Mouse (Mus musculus) liver, embryonic 11.5 days (tissue): ENCODE measurements around the gene Rbm47. TPM values are rescaled to one million over a fixed set of nuclear protein-coding genes. Genes with fewer than 3 reads are reported as not detected.

Source experiments
- ATAC-seq: fragments of 200-750 bp; cut with Nextera tagmentation; replicated peaks from 2 replicates; pipeline ENCODE4 v1.8.0; 2017; ENCODE audit warnings: moderate number of reproducible peaks, mild to moderate bottlenecking, moderate TSS enrichment, moderate library complexity; ENCODE audit not compliant: low FRiP score
- DNase-seq: peaks from one replicate; pipeline ENCODE4 v3.0.0-alpha.2; 2017; ENCODE audit warnings: low spot score
- H3K27ac ChIP-seq: fragments of 300-500 bp; sonication (generic); 2 replicates; pipeline ENCODE4 v1.5.1; 2014; ENCODE audit warnings: mild to moderate bottlenecking, low read depth, low read length, control low read depth
- H3K27me3 ChIP-seq: fragments of 300-500 bp; sonication (generic); replicated peaks from 2 replicates; pipeline ENCODE4 v1.6.1; 2014; ENCODE audit warnings: low read length, mixed read lengths; ENCODE audit not compliant: control insufficient read depth, insufficient read depth
- H3K36me3 ChIP-seq: fragments of 300-500 bp; sonication (generic); 2 replicates; pipeline ENCODE4 v1.6.1; 2014; ENCODE audit warnings: mild to moderate bottlenecking, low read length, moderate library complexity, mixed read lengths; ENCODE audit not compliant: control insufficient read depth, insufficient read depth
- H3K4me1 ChIP-seq: fragments of 300-500 bp; sonication (generic); replicated peaks from 2 replicates; pipeline ENCODE4 v1.6.1; 2014; ENCODE audit warnings: low read length, mixed read lengths; ENCODE audit not compliant: control insufficient read depth, insufficient read depth
- H3K4me2 ChIP-seq: fragments of 300-500 bp; sonication (generic); 2 replicates; pipeline ENCODE4 v1.6.1; 2014; ENCODE audit warnings: mild to moderate bottlenecking, control low read depth, moderate library complexity
- H3K4me3 ChIP-seq: fragments of 300-500 bp; sonication (generic); 2 replicates; pipeline ENCODE4 v1.5.1; 2014; ENCODE audit warnings: low read depth, low read length, control low read depth
- H3K9ac ChIP-seq: fragments of 300-500 bp; sonication (generic); 2 replicates; pipeline ENCODE4 v1.6.1; 2014; ENCODE audit warnings: low read depth, low read length, control low read depth
- H3K9me3 ChIP-seq: fragments of 300-500 bp; sonication (generic); 2 replicates; pipeline ENCODE4 v1.6.1; 2016; ENCODE audit warnings: low read length, inconsistent platforms, mixed read lengths; ENCODE audit not compliant: control insufficient read depth
- WGBS: fragments of 180-500 bp; shearing (Covaris S2); extraction: QIAGEN DNeasy Blood & Tissue Kit; methylation state at CpG from one replicate; pipeline ENCODE4 v1.1.7; 2014; 5-methylcytosine and 5-hydroxymethylcytosine counted together
- polyA plus RNA-seq: library from polyadenylated mRNA; unstranded; fragments of >200 nt; fragmentation: Nextera tagmentation; extraction: Ambion mirVana; gene quantifications from 2 replicates; pipeline ENCODE4 v1.2.1, GENCODE M21; 2014

Gene Rbm47
- polyA plus RNA-seq, 1 experiment from 2014 or later, result 13.5 TPM

DNA sequence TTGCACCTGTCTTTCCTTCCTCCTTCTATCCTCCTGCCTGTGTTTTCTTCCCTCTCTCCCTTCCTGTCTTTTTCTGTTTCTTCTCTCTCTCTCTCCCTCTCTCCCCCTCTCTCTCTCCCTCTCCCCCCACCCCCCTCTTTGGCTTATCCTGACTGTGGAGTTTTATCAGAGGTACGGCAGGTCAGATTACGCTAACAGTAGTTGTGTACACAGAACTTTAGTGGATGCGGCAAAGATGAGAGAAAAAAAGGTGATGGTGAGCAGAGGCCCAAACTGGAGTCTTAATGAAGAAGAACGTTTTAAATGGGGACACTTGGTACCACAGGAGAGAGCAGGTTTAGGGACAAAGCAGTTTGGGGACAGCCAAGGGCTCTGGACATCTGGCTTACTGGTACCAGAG is 83.3 kb downstream of the Rbm47 start:
- H3K9ac ChIP-seq, result no peak overlapping the region
- no peaks in the 10 kb centered on the region for H3K9me3 ChIP-seq
- no peaks in the 10 kb centered on the region for H3K36me3 ChIP-seq
- H3K4me3 ChIP-seq, result no peak overlapping the region
- H3K27me3 ChIP-seq, result no peaks in the 10 kb centered on the region
- no peak for DNase-seq
- no peak overlapping the region for H3K4me2 ChIP-seq
- H3K4me1 ChIP-seq, result no peaks in the 10 kb centered on the region
- WGBS, result 49% methylated on average over 4 of the region's 4 CpGs
- no peak overlapping the region for H3K27ac ChIP-seq
- no peak for ATAC-seq

DNA sequence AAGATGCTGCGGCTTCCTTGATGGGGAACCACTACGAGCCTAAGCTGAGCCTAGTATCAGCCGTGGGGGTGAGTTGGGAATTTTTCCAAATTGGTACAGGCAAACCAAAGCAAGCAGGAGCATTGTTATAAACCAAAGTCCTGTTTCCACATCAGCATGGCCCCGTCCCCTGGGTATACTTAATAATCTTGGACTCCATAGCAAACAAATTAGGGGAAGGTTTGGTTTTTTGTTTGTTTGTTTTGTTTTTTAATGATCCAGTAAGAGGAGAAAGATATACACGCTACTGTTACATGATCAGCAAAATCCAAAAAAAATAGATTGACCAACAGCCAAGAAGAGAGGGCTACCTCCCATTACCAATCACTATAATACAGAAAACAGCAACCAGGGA is 84.0 kb downstream of the Rbm47 start:
- H3K4me2 ChIP-seq, result no peak overlapping the region
- H3K27ac ChIP-seq, result no peak overlapping the region
- H3K36me3 ChIP-seq, result no peaks in the 10 kb centered on the region
- WGBS, result 85% methylated on average over 5 of the region's 5 CpGs
- no peaks in the 10 kb centered on the region for H3K4me1 ChIP-seq
- ATAC-seq (no peak), DNase-seq (no peak)
- no peak overlapping the region for H3K4me3 ChIP-seq
- no peaks in the 10 kb centered on the region for H3K9me3 ChIP-seq
- no peak overlapping the region for H3K9ac ChIP-seq
- no peaks in the 10 kb centered on the region for H3K27me3 ChIP-seq

DNA sequence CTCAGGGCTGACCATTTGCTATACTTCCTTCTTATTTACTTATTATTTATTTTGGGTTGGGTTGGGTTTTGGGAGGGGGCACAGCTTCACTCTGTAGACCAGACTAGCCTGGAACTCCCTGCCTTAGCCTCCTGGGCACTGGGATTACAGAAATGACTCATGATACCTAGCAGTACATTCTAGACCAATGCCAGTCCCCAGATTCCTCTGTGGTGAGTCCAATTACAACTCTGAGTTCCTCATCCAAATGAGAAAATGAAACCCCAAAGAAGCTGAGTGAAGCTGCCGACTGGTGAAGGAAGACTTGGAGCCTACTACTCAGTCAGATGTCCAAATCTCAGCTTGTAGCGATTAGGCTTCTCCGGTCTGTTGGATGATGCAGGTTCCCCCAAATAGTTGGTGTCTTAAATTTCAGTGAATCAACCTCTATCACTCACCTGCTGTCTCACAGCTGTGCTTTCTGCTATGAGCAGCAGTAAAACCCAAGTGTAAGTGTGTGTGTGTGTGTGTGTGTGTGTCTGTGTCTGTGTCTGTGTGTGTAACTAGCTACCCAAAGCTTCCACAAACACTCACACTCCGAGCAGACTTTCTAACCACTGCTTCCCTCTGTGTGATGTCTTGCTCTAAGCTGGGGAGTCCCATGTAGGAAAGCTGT is 84.5 kb downstream of the Rbm47 start:
- DNase-seq (no peak), ATAC-seq (no peak)
- Histone ChIP-seq H3K9ac (no peak overlapping the region), H3K27me3 (no peaks in the 10 kb centered on the region), H3K4me1 (no peaks in the 10 kb centered on the region), H3K9me3 (no peaks in the 10 kb centered on the region), H3K4me2 (no peak overlapping the region), H3K4me3 (no peak overlapping the region), H3K36me3 (no peaks in the 10 kb centered on the region), H3K27ac (no peak overlapping the region)
- 84% methylated on average over 4 of the region's 4 CpGs for WGBS

DNA sequence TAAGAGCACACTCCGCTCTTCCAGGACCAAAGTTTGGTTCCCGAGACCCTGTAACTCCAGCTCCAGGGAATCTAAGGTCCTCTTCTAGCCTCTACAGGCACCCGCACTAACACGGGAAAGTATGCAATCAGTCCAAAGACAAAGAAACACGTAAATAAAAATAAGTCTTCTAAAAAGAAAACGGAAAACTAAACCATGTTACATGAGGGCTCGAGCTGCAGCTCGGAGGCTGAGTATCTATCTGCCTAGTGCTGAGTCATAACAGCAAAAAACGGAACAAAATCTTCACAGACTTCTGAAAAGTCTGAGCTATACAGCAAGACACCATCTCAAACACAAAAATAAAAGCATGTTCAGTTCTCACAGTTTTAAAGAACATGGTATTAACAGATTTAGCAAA is 86.0 kb downstream of the Rbm47 start:
- Histone ChIP-seq H3K9ac (no peak overlapping the region), H3K4me1 (no peaks in the 10 kb centered on the region), H3K27ac (no peak overlapping the region), H3K4me2 (no peak overlapping the region), H3K36me3 (no peaks in the 10 kb centered on the region), H3K9me3 (no peaks in the 10 kb centered on the region), H3K4me3 (no peak overlapping the region), H3K27me3 (no peaks in the 10 kb centered on the region)
- DNase-seq, result no peak
- WGBS, result 70% methylated on average over 9 of the region's 9 CpGs
- ATAC-seq, result no peak

DNA sequence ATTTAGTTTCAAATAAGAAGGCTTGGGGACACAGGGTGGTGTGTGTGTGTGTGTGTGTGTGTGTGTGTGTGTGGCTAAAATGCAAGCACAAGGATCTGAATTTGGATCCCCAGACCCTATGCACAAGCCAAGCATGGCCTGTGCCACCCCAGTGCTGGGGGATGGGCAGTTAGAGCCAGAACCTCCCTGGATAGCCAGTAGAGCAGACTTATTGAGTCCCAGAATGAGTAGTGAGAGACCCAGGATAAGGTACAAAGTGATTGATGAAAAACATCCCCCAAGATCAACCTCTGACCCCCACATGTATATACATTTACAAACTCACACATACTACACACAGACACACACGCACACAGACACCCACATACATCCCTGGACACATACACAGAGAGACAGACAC is 86.6 kb downstream of the Rbm47 start:
- ATAC-seq (no peak), DNase-seq (no peak)
- H3K27me3 ChIP-seq, result no peaks in the 10 kb centered on the region
- H3K4me3 ChIP-seq, result no peak overlapping the region
- H3K27ac ChIP-seq, result no peak overlapping the region
- no peaks in the 10 kb centered on the region for H3K36me3 ChIP-seq
- no peaks in the 10 kb centered on the region for H3K4me1 ChIP-seq
- no peak overlapping the region for H3K4me2 ChIP-seq
- no peak overlapping the region for H3K9ac ChIP-seq
- H3K9me3 ChIP-seq, result no peaks in the 10 kb centered on the region
- WGBS, result 90% methylated on average over 1 of the region's 1 CpGs

DNA sequence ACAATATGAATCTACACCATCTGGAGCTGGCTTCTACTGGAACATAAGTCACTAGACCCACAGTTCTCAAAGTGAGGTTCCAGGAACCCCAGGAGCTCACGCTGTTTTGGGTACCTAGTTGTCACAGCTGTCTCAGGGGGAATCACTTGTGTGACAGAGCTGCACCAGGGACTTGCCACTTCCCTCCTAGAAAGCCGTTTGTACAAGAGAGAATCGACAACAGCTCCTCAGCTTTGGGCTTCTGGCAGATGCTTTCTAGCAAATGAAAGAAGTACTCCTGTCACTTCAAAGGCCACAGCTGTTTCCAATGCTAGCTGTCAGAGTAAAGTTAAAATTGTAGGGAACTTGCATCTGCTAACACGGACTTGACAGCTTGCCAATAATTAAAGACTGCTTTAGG is 87.4 kb downstream of the Rbm47 start:
- WGBS, result 53% methylated on average over 4 of the region's 4 CpGs
- Histone ChIP-seq H3K36me3 (no peaks in the 10 kb centered on the region), H3K27me3 (no peaks in the 10 kb centered on the region), H3K4me2 (no peak overlapping the region), H3K4me1 (no peaks in the 10 kb centered on the region), H3K9ac (no peak overlapping the region), H3K9me3 (no peaks in the 10 kb centered on the region), H3K27ac (no peak overlapping the region), H3K4me3 (no peak overlapping the region)
- no peak for ATAC-seq
- no peak for DNase-seq

DNA sequence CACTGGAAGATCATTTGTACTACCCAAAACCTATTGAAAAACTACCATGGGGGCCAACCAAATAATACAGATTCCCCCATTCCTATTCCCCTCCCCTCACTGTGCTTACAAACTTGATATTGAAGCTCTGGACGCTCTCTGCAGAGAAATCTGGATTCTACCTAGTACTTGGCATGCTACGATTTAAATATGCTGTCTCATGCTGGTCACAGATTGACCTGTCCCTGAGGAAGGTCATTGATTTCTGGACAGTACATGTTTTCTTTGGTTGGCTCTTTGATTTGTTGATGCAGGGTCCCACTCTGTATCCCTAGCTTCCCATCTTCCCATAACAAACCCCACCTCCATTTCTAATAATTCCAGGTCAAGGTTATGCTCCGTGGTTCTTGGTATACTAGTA is 88.4 kb downstream of the Rbm47 start:
- no peaks in the 10 kb centered on the region for H3K27me3 ChIP-seq
- H3K4me3 ChIP-seq, result no peak overlapping the region
- H3K27ac ChIP-seq, result no peak overlapping the region
- no peak overlapping the region for H3K4me2 ChIP-seq
- no peaks in the 10 kb centered on the region for H3K9me3 ChIP-seq
- H3K4me1 ChIP-seq, result no peaks in the 10 kb centered on the region
- DNase-seq (no peak), ATAC-seq (no peak)
- no peaks in the 10 kb centered on the region for H3K36me3 ChIP-seq
- no peak overlapping the region for H3K9ac ChIP-seq
- 82% methylated on average over 3 of the region's 3 CpGs for WGBS

DNA sequence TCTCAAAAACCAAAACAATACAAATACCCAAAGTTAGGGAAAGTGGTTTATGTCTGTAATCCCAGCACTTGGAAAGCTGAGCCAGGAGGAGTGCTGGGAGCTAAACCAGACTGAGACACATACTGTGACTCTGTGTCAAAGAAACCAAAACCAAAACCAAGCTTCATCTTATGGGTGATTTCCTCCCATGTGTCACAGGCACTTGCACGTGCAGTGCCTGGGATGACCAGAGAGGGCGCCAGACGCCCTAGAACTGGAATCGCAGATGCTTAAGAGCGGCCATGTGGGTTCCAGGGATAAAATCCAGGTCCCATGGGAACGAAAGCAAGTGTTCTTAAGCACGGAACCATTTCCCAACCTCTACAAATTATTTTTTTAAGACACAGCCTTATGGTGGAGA is 89.6 kb downstream of the Rbm47 start:
- H3K9me3 ChIP-seq, result no peaks in the 10 kb centered on the region
- H3K4me1 ChIP-seq, result no peaks in the 10 kb centered on the region
- H3K4me2 ChIP-seq, result no peak overlapping the region
- H3K27ac ChIP-seq, result no peak overlapping the region
- ATAC-seq (no peak), DNase-seq (no peak)
- H3K36me3 ChIP-seq, result no peaks in the 10 kb centered on the region
- H3K27me3 ChIP-seq, result no peaks in the 10 kb centered on the region
- H3K9ac ChIP-seq, result no peak overlapping the region
- 42% methylated on average over 7 of the region's 7 CpGs for WGBS
- H3K4me3 ChIP-seq, result no peak overlapping the region

DNA sequence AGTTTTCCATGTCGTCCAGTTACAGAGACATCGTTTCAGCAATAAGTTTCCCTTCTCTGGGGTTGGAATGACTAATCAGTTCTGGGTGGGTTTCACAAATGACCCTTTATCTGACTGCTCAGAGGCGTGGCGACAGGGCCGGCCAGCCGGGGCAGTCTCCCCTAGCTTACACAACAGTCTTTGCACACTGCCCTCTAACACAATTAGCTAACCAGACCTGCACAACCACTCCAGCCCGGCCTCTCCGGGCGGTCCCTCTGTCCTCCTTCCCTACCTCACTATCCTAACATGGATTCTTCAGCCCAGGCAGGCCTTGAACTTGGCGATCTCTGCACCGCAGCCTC is 90.7 kb downstream of the Rbm47 start:
- Histone ChIP-seq H3K9me3 (no peaks in the 10 kb centered on the region), H3K27ac (peak overlapping the region; percentile 75), H3K4me1 (no peaks in the 10 kb centered on the region), H3K9ac (no peak overlapping the region), H3K4me2 (peak overlapping the region; percentile 37), H3K4me3 (no peak overlapping the region), H3K27me3 (no peaks in the 10 kb centered on the region), H3K36me3 (no peaks in the 10 kb centered on the region)
- DNase-seq (no peak), ATAC-seq (peak; percentile 72)
- 61% methylated on average over 11 of the region's 11 CpGs for WGBS
